Mouse (Mus musculus) hindbrain, embryonic 15.5 days (tissue): Measurements from ENCODE around the gene Apol9a. TPM values are rescaled to one million over a fixed set of nuclear protein-coding genes. Genes with fewer than 3 reads are reported as not detected.

Experiments used
- ATAC-seq: fragments of 200-750 bp; cut with Nextera tagmentation; 2 replicates; pipeline ENCODE4 v1.8.0; 2017; ENCODE audit warnings: low read depth, moderate number of reproducible peaks, moderate TSS enrichment; ENCODE audit not compliant: low FRiP score
- H3K27ac ChIP-seq: fragments of 300-500 bp; sonication (generic); replicated peaks from 2 replicates; pipeline ENCODE4 v1.5.1; 2015; ENCODE audit warnings: mild to moderate bottlenecking, inconsistent platforms
- H3K27me3 ChIP-seq: fragments of 300-500 bp; sonication (generic); 2 replicates; pipeline ENCODE4 v1.6.1; 2015; ENCODE audit warnings: control low read depth, inconsistent platforms
- H3K36me3 ChIP-seq: fragments of 300-500 bp; sonication (generic); 2 replicates; pipeline ENCODE4 v1.6.1; 2015; ENCODE audit warnings: control low read depth, inconsistent platforms
- H3K4me1 ChIP-seq: fragments of 300-500 bp; sonication (generic); replicated peaks from 2 replicates; pipeline ENCODE4 v1.6.1; 2015; ENCODE audit warnings: control low read depth, inconsistent platforms
- H3K4me2 ChIP-seq: fragments of 300-500 bp; sonication (generic); 2 replicates; pipeline ENCODE4 v1.6.1; 2015; ENCODE audit warnings: moderate library complexity, mild to moderate bottlenecking, inconsistent platforms
- H3K4me3 ChIP-seq: fragments of 300-500 bp; sonication (generic); 2 replicates; pipeline ENCODE4 v1.5.1; 2015; ENCODE audit warnings: mild to moderate bottlenecking, inconsistent platforms
- H3K9ac ChIP-seq: fragments of 300-500 bp; sonication (generic); 2 replicates; pipeline ENCODE4 v1.6.1; 2015; ENCODE audit warnings: inconsistent platforms
- H3K9me3 ChIP-seq: fragments of 300-500 bp; sonication (generic); 2 replicates; pipeline ENCODE4 v1.6.1; 2016; ENCODE audit warnings: control low read depth, inconsistent platforms
- WGBS: fragments of 180-500 bp; shearing (Covaris S2); methylation state at CpG from one replicate; pipeline ENCODE4 v1.1.7; 2015; 5-methylcytosine and 5-hydroxymethylcytosine counted together
- polyA plus RNA-seq: library from polyadenylated mRNA; unstranded; fragments of >200 nt; fragmentation: Nextera tagmentation; extraction: Ambion mirVana; gene quantifications from 2 replicates; pipeline ENCODE4 v1.2.1, GENCODE M21; 2015

The Apol9a gene
- polyA plus RNA-seq, 1 experiment from 2014 or later = 0.09 TPM

GRCm38 (mm10) chr15:77369981-77370380 lies 41.0 kb downstream of the Apol9a start:
- Histone ChIP-seq H3K9ac (no peak overlapping the region), H3K4me3 (no peak overlapping the region), H3K36me3 (no peaks in the 10 kb centered on the region), H3K27ac (no peak overlapping the region), H3K9me3 (no peaks in the 10 kb centered on the region), H3K4me1 (peaks cover 28% of the 10 kb centered on the region), H3K27me3 (no peaks in the 10 kb centered on the region), H3K4me2 (no peak overlapping the region)
- no peak for ATAC-seq
- 95% methylated on average over 21 of the region's 21 CpGs for WGBS

DNA sequence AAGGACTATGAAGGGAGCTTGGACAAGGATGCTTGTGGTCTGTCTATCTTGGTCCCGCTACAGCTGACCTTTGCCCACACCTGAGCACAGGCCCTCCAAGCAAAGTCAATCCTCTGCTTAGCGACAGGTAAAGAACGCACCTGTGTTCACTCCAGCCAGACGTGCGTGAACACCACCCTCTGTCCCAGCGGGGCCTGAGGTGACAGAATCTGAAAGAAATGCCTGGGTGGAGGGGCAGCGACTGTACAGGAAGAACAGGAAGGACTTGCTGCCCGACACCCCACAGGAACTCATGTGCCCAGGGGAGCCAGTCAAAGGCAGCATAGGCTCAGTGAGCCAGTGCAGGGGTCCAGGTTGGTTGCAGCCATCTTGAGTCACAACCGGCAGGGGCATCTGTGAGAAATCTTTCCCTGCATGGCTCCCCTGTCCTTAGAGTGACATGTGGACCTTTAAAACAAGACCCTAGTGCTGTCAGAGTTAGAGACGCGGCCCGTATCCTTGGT lies 42.1 kb downstream of the Apol9a start:
- no peak for ATAC-seq
- 86% methylated on average over 12 of the region's 12 CpGs for WGBS
- Histone ChIP-seq H3K4me2 (peak overlapping the region; percentile 37; the same call in 1 of the 2 replicates), H3K9ac (no peak overlapping the region; the same call in 1 of the 2 replicates), H3K4me1 (peaks cover 29% of the 10 kb centered on the region), H3K36me3 (no peaks in the 10 kb centered on the region), H3K27me3 (no peaks in the 10 kb centered on the region), H3K9me3 (no peaks in the 10 kb centered on the region), H3K27ac (no peak overlapping the region), H3K4me3 (no peak overlapping the region)

DNA sequence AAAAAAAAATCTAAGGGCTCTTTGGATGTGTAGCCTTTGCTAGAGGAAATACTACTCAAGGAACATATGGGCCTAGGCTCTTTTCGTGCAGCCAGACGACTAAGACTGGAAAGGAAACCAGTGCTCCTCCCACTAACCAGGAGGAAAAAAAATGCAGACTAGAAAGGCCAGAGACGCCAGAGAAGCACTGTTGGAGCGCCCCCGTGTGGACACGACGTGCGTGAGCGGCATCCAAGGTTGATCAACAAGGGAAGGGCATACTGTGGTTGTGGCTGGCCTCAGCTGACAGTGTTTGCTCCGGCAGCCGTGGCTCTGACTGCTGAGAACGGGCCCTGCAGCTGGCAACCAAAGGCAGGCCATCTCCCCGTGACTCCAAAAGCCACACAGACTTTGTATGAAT lies 42.8 kb downstream of the Apol9a start:
- 0% methylated on average over 13 of the region's 13 CpGs for WGBS
- no peaks in the 10 kb centered on the region for H3K9me3 ChIP-seq
- ATAC-seq = peak; percentile 76
- H3K4me1 ChIP-seq = peaks cover 34% of the 10 kb centered on the region
- H3K27ac ChIP-seq = peak overlapping the region; percentile 89
- no peaks in the 10 kb centered on the region for H3K27me3 ChIP-seq
- no peak overlapping the region for H3K4me3 ChIP-seq
- no peaks in the 10 kb centered on the region for H3K36me3 ChIP-seq
- H3K4me2 ChIP-seq = peak overlapping the region; percentile 37
- 0 out of 2 replicates have a peak overlapping the region, but pooled peaks have one; percentile 21 for H3K9ac ChIP-seq

- Histone ChIP-seq H3K36me3 (no peaks in the 10 kb centered on the region), H3K4me3 (no peak overlapping the region), H3K9me3 (no peaks in the 10 kb centered on the region), H3K4me2 (peak overlapping the region; percentile 63; the same call in 1 of the 2 replicates), H3K27ac (peak overlapping the region; percentile 89), H3K27me3 (no peaks in the 10 kb centered on the region), H3K9ac (no peak overlapping the region), H3K4me1 (peaks cover 34% of the 10 kb centered on the region)
- ATAC-seq = no peak
- WGBS = 42% methylated on average over 8 of the region's 8 CpGs
Observed at GRCm38 (mm10) chr15:77367504-77367903, 43.4 kb downstream of the Apol9a start.

GRCm38 (mm10) chr15:77366706-77367484 lies 44.0 kb downstream of the Apol9a start:
- peak overlapping the region; percentile 63 for H3K4me2 ChIP-seq
- H3K4me3 ChIP-seq = peak overlapping the region; percentile 35
- ATAC-seq = peak; percentile 71
- H3K9me3 ChIP-seq = no peaks in the 10 kb centered on the region
- H3K27me3 ChIP-seq = no peaks in the 10 kb centered on the region
- no peaks in the 10 kb centered on the region for H3K36me3 ChIP-seq
- H3K27ac ChIP-seq = peak overlapping the region; percentile 89
- H3K4me1 ChIP-seq = peaks cover 34% of the 10 kb centered on the region
- H3K9ac ChIP-seq = peak overlapping the region; percentile 56
- 1% methylated on average over 26 of the region's 26 CpGs for WGBS

DNA sequence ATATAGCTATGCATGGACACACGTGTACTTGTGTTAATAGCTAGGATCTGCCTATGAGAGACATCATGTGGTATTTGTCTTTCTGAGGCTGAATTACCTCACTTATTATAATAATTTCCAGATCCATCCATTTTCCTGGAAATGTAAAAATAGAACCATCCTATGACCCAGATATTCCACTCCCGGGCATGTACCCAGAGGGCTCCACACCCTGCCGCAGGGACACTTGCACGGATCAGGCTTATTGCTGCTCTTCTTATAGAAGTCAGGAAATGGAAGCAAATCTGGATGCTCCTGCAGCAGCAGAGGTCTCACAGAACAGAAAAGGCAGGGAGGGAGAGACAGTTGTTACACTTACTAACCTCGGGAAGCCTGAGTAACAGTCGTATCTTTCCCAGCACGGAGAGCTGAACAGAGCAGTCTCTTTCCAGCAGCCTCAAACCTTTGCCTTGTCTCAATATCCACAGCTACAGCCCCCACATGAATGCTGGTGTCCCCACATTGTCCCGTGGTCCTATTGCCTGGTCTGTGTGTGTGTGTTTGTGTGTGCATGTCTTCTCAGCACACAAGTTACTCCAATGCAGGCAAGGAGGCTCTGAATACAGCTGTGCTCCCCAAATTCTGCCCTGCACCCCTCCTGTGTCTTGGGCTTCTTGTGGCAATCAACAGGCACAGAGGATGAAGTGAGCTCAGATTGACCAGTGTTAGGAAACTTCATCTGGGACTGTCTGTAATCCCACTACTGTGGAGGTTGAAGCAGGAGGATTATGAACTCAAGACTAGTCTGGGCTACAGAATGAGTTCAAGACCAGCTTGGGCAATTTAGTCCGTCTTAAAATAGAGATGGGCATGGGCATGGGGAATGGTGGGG lies 45.0 kb downstream of the Apol9a start:
- H3K9me3 ChIP-seq = no peaks in the 10 kb centered on the region
- no peaks in the 10 kb centered on the region for H3K27me3 ChIP-seq
- no peak overlapping the region for H3K4me3 ChIP-seq
- WGBS = 52% methylated on average over 9 of the region's 9 CpGs
- H3K27ac ChIP-seq = peak overlapping the region; percentile 89
- H3K4me2 ChIP-seq = peak overlapping the region; percentile 63; the same call in 1 of the 2 replicates
- H3K36me3 ChIP-seq = no peaks in the 10 kb centered on the region
- no peak for ATAC-seq
- H3K4me1 ChIP-seq = peaks cover 34% of the 10 kb centered on the region
- no peak overlapping the region for H3K9ac ChIP-seq

DNA sequence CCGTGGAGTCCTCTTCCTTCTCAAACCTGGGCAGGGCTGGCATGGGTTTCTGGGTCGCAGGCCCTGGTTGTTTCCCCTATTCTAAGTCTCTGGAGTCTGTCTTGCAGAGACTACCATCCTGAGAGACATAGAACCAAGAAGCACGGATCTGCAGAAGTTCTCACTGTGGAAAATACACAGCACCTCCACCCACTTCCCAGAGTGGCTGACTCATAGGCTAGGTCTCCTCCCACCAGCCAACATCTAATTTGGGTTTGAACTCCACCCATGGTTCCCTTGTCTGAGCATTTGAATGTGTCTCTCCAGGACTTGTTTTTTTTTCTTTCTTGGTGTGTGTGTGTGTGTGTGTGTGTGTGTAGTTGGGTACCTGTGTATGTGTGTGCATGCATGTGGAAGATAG lies 46.9 kb downstream of the Apol9a start:
- Histone ChIP-seq H3K9me3 (no peaks in the 10 kb centered on the region), H3K27me3 (no peaks in the 10 kb centered on the region), H3K27ac (0 out of 2 replicates have a peak overlapping the region, but pooled peaks have one; percentile 42), H3K4me3 (no peak overlapping the region), H3K4me2 (no peak overlapping the region), H3K4me1 (peaks cover 41% of the 10 kb centered on the region), H3K9ac (no peak overlapping the region), H3K36me3 (no peaks in the 10 kb centered on the region)
- no peak for ATAC-seq
- whole genome bisulfite sequencing = 49% methylated on average over 3 of the region's 3 CpGs

GRCm38 (mm10) chr15:77363578-77363977 lies 47.4 kb downstream of the Apol9a start:
- H3K9me3 ChIP-seq = no peaks in the 10 kb centered on the region
- H3K36me3 ChIP-seq = no peaks in the 10 kb centered on the region
- WGBS = 12% methylated on average over 6 of the region's 6 CpGs
- peaks cover 40% of the 10 kb centered on the region for H3K4me1 ChIP-seq
- H3K27ac ChIP-seq = peak overlapping the region; percentile 42; the same call in 1 of the 2 replicates
- H3K4me3 ChIP-seq = no peak overlapping the region
- ATAC-seq = no peak
- no peak overlapping the region for H3K9ac ChIP-seq
- H3K4me2 ChIP-seq = no peak overlapping the region
- H3K27me3 ChIP-seq = no peaks in the 10 kb centered on the region

GRCm38 (mm10) chr15:77362952-77363351 lies 48.0 kb downstream of the Apol9a start:
- 28% methylated on average over 5 of the region's 5 CpGs for WGBS
- no peaks in the 10 kb centered on the region for H3K27me3 ChIP-seq
- peaks cover 41% of the 10 kb centered on the region for H3K4me1 ChIP-seq
- no peaks in the 10 kb centered on the region for H3K9me3 ChIP-seq
- H3K4me2 ChIP-seq = no peak overlapping the region
- no peak for ATAC-seq
- no peak overlapping the region for H3K4me3 ChIP-seq
- no peak overlapping the region; the same call in 1 of the 2 replicates for H3K27ac ChIP-seq
- no peaks in the 10 kb centered on the region for H3K36me3 ChIP-seq
- H3K9ac ChIP-seq = no peak overlapping the region

DNA sequence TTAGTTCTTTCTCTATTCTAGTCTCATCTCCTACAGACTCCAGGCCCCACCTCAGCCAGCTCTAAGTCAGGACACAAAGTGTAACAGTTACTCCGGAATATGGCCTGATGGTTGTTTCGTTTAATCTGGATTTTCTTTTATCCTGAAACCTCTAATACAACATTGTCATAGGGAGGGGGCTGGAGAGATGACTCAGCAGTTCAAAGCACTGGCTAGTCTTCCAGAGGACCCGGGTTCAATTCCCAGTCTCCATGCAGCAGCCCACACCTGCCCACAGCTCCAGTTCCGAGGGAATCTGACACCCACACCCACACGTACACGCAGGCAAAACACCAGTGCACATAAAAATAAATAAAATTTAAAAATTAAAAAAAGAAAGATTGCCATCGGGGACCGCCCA lies 51.0 kb downstream of the Apol9a start:
- Histone ChIP-seq H3K4me3 (no peak overlapping the region), H3K36me3 (no peaks in the 10 kb centered on the region), H3K9me3 (no peaks in the 10 kb centered on the region), H3K4me2 (no peak overlapping the region), H3K27ac (no peak overlapping the region), H3K9ac (no peak overlapping the region), H3K4me1 (peaks cover 45% of the 10 kb centered on the region), H3K27me3 (no peaks in the 10 kb centered on the region)
- WGBS = 93% methylated on average over 8 of the region's 8 CpGs
- no peak for ATAC-seq

DNA sequence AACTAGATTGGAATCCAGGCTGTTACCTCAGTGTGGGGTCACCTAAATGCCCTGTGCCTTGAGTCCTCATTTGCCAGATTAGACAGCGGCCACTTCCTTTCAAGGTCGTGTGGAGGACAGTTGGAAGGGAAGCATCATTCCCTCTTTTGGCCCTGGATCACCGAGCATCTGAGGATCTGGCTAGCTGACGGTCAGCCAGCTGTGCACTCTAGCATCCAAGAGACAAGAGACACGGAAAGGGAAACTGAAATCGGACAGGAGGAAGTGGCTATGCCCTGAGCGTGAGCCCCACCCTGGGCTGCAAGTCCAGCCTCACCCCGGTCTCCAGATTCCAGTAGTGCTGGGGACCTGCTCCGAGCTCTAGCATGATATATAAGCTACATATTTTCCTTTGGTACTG lies 51.4 kb downstream of the Apol9a start:
- peaks cover 49% of the 10 kb centered on the region for H3K4me1 ChIP-seq
- 0 out of 2 replicates have a peak overlapping the region, but pooled peaks have one; percentile 42 for H3K27ac ChIP-seq
- H3K4me2 ChIP-seq = peak overlapping the region; percentile 49; the same call in 1 of the 2 replicates
- H3K9me3 ChIP-seq = no peaks in the 10 kb centered on the region
- no peak overlapping the region for H3K9ac ChIP-seq
- no peak for ATAC-seq
- 63% methylated on average over 9 of the region's 9 CpGs for whole genome bisulfite sequencing
- no peaks in the 10 kb centered on the region for H3K27me3 ChIP-seq
- no peak overlapping the region for H3K4me3 ChIP-seq
- no peaks in the 10 kb centered on the region for H3K36me3 ChIP-seq

GRCm38 (mm10) chr15:77359084-77359483 lies 51.9 kb downstream of the Apol9a start:
- H3K4me1 ChIP-seq = peaks cover 51% of the 10 kb centered on the region
- peak overlapping the region; percentile 49 for H3K4me2 ChIP-seq
- H3K9ac ChIP-seq = peak overlapping the region; percentile 23
- H3K27ac ChIP-seq = peak overlapping the region; percentile 42
- H3K9me3 ChIP-seq = no peaks in the 10 kb centered on the region
- H3K36me3 ChIP-seq = no peaks in the 10 kb centered on the region
- H3K4me3 ChIP-seq = peak overlapping the region; percentile 27
- 12% methylated on average over 6 of the region's 6 CpGs for WGBS
- peak; percentile 10; the same call in 1 of the 2 replicates for ATAC-seq
- H3K27me3 ChIP-seq = no peaks in the 10 kb centered on the region
